Mouse (Mus musculus) skeletal muscle tissue, adult 2 months (tissue): ENCODE results near the gene Gm21970.
A peak's percentile ranks its signal among the peaks of the same experiment; 100 is the strongest.
"Not testable (repeated sequence)": the region's sequence is repeated elsewhere in the genome, so short reads cannot be mapped to it uniquely, and the experiment has no call there.

Experiments used
- DNase-seq: peaks from one replicate; pipeline ENCODE4 v3.0.0-alpha.2; 2012; ENCODE audit warnings: low read depth, low spot score

Gene Gm21970

GRCm38 (mm10) chr16:91438599-91438998, 47.1 kb downstream of the Gm21970 start:
- not testable (repeated sequence) for DNase-seq

- peak; percentile 70 for DNase-seq
Observed at GRCm38 (mm10) chr16:91441366-91441765, 49.8 kb downstream of the Gm21970 start.

- no peak for DNase-seq
Observed at GRCm38 (mm10) chr16:91441811-91442240, 50.3 kb downstream of the Gm21970 start.

- no peak for DNase-seq
Observed at GRCm38 (mm10) chr16:91442446-91442845, 50.9 kb downstream of the Gm21970 start.

- DNase-seq = no peak
Observed at GRCm38 (mm10) chr16:91443211-91443611, 51.7 kb downstream of the Gm21970 start.

- DNase-seq = no peak
Observed at GRCm38 (mm10) chr16:91444847-91445246, 53.3 kb downstream of the Gm21970 start.

GRCm38 (mm10) chr16:91445566-91445965, 54.0 kb downstream of the Gm21970 start:
- no peak for DNase-seq

GRCm38 (mm10) chr16:91446778-91447511, 55.4 kb downstream of the Gm21970 start:
- no peak for DNase-seq

GRCm38 (mm10) chr16:91447512-91447900, 56.0 kb downstream of the Gm21970 start:
- DNase-seq = no peak

GRCm38 (mm10) chr16:91448088-91448487, 56.6 kb downstream of the Gm21970 start:
- no peak for DNase-seq

GRCm38 (mm10) chr16:91448895-91449294, 57.4 kb downstream of the Gm21970 start:
- no peak for DNase-seq

GRCm38 (mm10) chr16:91450137-91451064, 58.9 kb downstream of the Gm21970 start:
- DNase-seq = no peak

- DNase-seq = no peak
Observed at GRCm38 (mm10) chr16:91451949-91452348, 60.4 kb downstream of the Gm21970 start.

- peak; percentile 44 for DNase-seq
Observed at GRCm38 (mm10) chr16:91452363-91452896, 60.9 kb downstream of the Gm21970 start.

GRCm38 (mm10) chr16:91455868-91456267, 64.3 kb downstream of the Gm21970 start:
- no peak for DNase-seq

- DNase-seq = no peak
Observed at GRCm38 (mm10) chr16:91458301-91458746, 66.8 kb downstream of the Gm21970 start.

GRCm38 (mm10) chr16:91458976-91459375, 67.5 kb downstream of the Gm21970 start:
- DNase-seq = no peak

GRCm38 (mm10) chr16:91459396-91459795, 67.9 kb downstream of the Gm21970 start:
- DNase-seq = no peak

GRCm38 (mm10) chr16:91459841-91460370, 68.4 kb downstream of the Gm21970 start:
- no peak for DNase-seq

- DNase-seq = no peak
Observed at GRCm38 (mm10) chr16:91461066-91461638, 69.6 kb downstream of the Gm21970 start.

GRCm38 (mm10) chr16:91461773-91462181, 70.3 kb downstream of the Gm21970 start:
- DNase-seq = no peak

GRCm38 (mm10) chr16:91462644-91463043, 71.1 kb downstream of the Gm21970 start:
- no peak for DNase-seq
